Mouse (Mus musculus) olfactory bulb, adult 2 months (tissue): ENCODE measurements around the gene Gsn.

ENCODE experiments used
- CTCF ChIP-seq: fragments of 200-500 bp; IDR thresholded peaks from 2 replicates; pipeline ENCODE4 v1.5.1; 2012; ENCODE audit warnings: low read depth, mild to moderate bottlenecking, low read length, moderate library complexity; ENCODE audit not compliant: insufficient read depth
- POLR2A ChIP-seq: fragments of 200-500 bp; IDR thresholded peaks from 2 replicates; pipeline ENCODE4 v1.6.1; 2012; ENCODE audit warnings: mild to moderate bottlenecking, low read depth, low read length, moderate library complexity; ENCODE audit not compliant: insufficient read depth

GRCm38 (mm10) chr2:35345984-35346383 lies 89.8 kb downstream of the Gsn start:
- TF ChIP-seq POLR2A (no peak), CTCF (no peak)
